Mouse (Mus musculus) inflammation-experienced regulatory T-cells, adult 6 months (primary cell): ENCODE results near the gene Phlpp2. TPM values are rescaled to one million over a fixed set of nuclear protein-coding genes. Genes with fewer than 3 reads are reported as not detected.
"Not testable (repeated sequence)": the region's sequence is repeated elsewhere in the genome, so short reads cannot be mapped to it uniquely, and the experiment has no call there.

Source experiments
- ATAC-seq: one replicate; pipeline ENCODE4 v1.8.0; 2017
- polyA plus RNA-seq, 3 experiments: library from polyadenylated mRNA; unstranded; fragments of 100-300 nt; shearing (Covaris generic); gene quantifications; one replicate each; pipeline ENCODE4 v1.2.1; 2017

Gene Phlpp2
- polyA plus RNA-seq: 1 to 10 TPM in 2 of 3 experiments, under 1 TPM in 1; 0.66 to 1.7 (median 1.1) TPM

DNA sequence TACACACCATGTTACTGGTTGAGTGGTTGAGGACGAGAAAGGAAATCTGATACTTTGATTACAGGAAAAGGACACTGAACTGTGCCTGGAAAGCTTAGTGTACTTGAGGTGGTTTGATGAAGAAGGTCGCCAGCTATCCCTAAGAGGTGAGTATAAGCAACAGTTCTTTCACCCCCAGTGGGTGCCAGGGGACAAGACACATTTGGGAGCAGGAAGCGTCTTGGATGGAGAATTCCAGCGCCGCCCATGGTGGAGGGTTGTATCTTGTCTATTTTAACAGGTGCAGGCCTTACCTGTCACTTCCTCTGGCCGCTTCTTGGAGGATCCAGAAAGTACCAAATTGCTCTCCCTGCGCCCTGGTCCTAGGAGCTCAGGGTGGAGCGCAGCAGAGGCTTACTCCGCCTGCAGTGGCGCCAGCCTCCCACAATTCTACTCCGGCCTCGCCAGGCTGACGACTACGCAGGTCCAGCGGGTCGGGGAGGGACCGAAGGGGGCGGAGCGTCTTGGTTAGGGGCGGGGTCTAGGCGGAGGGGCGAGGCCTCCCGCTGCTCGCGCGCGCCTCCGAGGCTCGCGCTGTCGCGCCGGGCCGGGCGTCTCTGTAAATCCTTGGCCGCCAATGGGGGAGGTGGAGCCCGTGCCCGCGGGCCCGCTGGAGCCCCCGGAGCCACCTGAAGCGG is at the start of gene Phlpp2:
Phlpp2 (plus strand) TSS at position 540 of the 677 bp plus-strand sequence.
- ATAC-seq: peak; percentile 92

GRCm38 (mm10) chr8:109823561-109823960 is 44.8 kb upstream of the Phlpp2 start:
- no peak for ATAC-seq

DNA sequence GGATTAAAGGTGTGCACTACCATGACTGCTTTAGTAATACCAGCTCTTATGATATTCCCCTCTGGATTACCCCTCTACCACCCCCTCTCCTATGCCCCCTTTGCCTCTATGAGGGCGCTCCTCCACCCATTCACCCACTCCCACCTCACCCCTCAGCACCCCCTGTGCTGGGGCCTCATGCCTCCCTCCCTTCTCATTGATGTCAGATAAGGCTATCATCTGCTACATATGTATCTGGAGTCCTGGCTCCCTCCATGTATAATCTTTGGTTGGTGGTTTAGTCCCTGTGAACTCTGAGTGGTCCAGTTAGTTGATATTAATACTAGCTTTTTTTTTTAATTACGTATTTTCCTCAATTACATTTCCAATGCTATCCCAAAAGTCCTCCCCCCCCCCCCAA is 28.5 kb upstream of the Phlpp2 start:
- ATAC-seq: no peak

GRCm38 (mm10) chr8:109842468-109842867 is 25.9 kb upstream of the Phlpp2 start:
- ATAC-seq: no peak

- no peak for ATAC-seq
Observed at GRCm38 (mm10) chr8:109847866-109848265, 20.5 kb upstream of the Phlpp2 start.

- no peak for ATAC-seq
Observed at GRCm38 (mm10) chr8:109848981-109849380, 19.4 kb upstream of the Phlpp2 start.

DNA sequence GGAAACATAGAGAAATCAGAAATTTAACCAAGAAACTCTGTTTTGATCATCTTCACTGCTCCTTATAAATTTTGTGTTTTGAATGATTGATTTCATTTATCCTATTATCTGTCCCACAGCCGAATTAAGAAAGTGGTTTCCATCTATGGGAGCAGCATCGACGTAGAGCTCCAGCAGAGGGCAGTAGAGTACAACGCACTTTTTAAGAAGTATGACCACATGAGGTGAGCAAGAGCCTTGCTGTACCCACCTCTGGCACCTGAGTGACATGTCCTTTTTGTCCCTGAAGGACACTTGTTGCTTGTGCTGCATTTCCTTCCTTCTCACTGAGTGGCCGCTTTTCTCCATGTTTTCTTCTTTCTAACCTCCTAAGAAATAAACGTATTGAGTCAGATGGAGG is 14.9 kb upstream of the Phlpp2 start:
- peak; percentile 92 for ATAC-seq

DNA sequence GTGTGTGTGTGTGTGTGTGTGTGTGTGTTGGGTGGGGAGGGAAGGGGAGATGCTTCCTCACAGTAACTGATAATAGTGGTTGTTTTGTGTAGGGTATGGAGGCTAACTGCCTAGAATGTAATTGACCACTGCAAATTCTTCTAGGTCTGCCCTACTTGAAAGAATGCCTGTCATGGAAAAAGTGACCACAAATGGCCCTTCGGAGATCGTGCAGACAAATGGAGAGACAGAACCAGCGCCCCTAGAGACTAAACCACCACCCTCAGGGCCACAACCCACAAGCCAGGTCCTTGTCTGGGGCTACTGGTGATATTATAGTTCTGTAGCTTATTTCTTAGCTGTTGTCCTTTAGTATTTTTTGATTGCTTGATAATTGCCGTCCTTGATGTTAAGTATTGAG is 13.8 kb upstream of the Phlpp2 start:
- ATAC-seq: no peak

- ATAC-seq: no peak
Observed at GRCm38 (mm10) chr8:109855451-109855850, 12.9 kb upstream of the Phlpp2 start.

- peak; percentile 49 for ATAC-seq
Observed at GRCm38 (mm10) chr8:109863398-109863797, 4.9 kb upstream of the Phlpp2 start.

GRCm38 (mm10) chr8:109864798-109865197 is 3.5 kb upstream of the Phlpp2 start:
- ATAC-seq: no peak

- ATAC-seq: no peak
Observed at GRCm38 (mm10) chr8:109865536-109865935, 2.8 kb upstream of the Phlpp2 start.

GRCm38 (mm10) chr8:109866690-109867089 is 1.7 kb upstream of the Phlpp2 start:
- no peak for ATAC-seq

- ATAC-seq: peak; percentile 27
Observed at GRCm38 (mm10) chr8:109868680-109869361, 479 bp downstream of the Phlpp2 start.

- no peak for ATAC-seq
Observed at GRCm38 (mm10) chr8:109871056-109871455, 2.7 kb downstream of the Phlpp2 start.

GRCm38 (mm10) chr8:109873800-109874199 is 5.5 kb downstream of the Phlpp2 start:
- not testable (repeated sequence) for ATAC-seq

DNA sequence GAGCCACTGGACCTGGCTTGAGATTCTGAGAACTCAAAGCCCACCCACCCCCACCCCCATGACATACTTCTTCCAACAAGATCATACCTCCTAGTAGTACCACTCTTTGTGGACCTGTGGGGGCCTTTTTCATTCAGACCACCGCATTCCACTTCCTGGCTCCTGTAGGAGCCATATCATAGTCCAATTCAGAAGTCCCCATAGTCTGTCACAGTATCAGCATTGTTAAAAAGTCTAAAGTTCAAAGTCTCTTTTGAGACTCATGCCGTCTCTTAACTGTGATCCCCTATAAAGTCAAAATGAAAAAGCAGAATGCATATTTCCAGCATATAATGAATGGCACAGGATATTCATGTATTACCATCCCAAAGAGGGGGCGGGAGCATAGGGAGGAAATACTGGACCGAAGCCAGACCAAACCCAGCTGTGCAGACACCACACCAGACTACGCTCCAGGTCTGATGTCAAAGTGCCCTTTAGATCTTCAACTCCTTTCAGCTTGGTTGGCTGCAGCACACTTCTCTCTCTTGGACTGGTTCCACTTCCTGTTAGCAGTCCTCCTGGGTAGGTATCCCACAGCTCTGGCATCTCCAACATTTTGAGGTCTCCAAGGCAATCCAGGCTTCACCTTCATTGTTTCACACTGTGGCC is 11.8 kb downstream of the Phlpp2 start:
- no peak for ATAC-seq

DNA sequence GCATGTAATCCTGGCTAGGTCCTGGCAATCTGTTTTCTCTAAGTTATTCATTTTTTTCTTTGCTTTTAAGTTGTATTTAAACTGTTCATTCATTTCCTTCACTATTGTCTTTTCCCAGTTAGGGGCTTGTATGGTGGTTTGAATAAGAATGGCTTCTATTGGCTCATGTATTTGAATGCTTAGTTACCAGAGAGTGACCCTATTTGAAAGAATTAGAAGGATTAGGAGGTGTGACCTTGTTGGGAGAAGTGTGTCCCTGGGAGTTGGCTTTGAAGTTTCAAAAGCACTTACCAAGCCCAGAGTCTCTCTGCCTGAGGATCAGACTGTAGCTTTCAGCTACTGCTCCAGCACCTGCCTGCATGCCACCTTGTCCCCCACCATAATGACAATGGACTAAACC is 17.0 kb downstream of the Phlpp2 start:
- no peak for ATAC-seq

DNA sequence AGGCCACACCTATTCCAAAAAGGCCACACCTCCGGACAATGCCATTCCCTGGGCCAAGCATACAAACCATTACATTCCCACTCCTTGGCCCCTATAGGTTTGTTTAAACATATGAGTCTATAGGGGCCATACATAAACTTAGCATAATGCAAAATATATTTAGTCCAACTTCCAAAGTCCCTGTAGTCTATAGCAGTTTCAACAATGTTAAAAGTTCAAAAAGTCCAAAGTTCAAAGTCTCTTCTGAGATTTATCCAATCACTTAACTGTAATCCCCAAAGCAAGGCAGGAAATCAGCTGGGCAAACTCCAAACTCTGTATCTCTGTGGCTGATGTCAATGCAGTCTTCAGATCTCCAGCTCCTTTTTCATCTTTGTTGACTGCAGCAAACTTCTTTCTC is 20.9 kb downstream of the Phlpp2 start:
- ATAC-seq: no peak

DNA sequence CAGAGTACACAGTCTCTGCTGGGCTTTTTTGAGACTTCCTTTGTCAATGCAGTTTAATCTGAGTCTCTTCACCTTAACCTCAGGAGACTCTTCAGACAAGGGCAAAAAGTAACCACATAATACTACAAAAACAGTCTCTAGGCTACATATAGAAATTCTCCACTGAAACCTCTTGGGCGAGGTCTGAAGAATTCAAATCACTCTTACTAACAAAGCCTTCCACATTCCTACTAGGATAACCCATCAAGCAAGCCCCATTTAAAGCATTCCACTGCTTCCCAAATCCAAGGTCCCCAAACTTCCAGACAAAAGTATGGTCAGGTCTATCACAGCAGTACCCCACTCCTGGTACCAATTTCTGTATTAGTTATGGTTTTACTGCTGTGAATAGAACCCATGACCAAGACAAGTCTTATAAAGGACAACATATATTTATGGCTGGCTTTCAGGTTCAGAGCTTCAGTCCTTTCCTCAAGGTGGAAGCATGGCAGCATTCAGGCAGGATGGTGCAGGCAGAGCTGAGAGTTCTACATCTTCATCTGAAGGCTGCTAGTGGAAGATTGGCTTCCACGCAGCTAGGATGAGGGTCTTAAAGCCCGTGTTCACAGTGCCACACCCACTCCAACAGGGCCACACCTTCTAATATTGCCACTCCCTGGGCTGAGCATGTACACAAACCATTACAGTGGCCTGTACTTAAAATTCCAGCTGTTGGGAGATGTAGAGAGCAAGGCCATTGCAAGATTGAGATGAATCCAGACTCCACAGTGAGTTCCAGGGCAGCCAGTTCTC is 22.6 kb downstream of the Phlpp2 start:
- ATAC-seq: no peak

DNA sequence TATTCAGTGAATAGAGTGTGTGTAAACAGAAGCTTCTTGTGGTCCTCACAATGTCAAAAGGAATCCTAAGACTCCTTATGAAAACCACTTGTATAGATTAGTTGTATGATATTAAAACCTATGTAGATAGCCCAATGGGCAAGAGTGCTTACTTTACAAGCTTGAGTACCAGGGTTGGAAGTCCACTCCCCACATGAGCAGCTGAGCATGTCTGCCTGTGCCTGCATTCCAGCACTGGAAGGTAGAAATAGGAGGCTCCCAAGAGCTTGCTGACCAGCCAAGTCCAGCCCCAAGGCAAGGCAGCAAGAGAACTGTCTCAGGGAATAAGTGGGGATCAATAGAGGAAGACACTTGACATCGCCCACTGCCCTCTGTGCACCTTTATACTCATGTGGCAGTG is 26.3 kb downstream of the Phlpp2 start:
- no peak for ATAC-seq

- ATAC-seq: no peak
Observed at GRCm38 (mm10) chr8:109895355-109895754, 27.0 kb downstream of the Phlpp2 start.

GRCm38 (mm10) chr8:109902379-109902778 is 34.0 kb downstream of the Phlpp2 start:
- no peak for ATAC-seq
